Mouse (Mus musculus) adrenal gland, adult 8-10 months (tissue): Measurements from ENCODE around the gene Ttll12. TPM values are rescaled to one million over a fixed set of nuclear protein-coding genes. Genes with fewer than 3 reads are reported as not detected.

Experiments
- DNase-seq: peaks from one replicate; pipeline ENCODE4 v3.0.0; 2022
- total RNA-seq, 4 experiments: library from RNA; stranded (reverse); gene quantifications; 2 replicates each; pipeline ENCODE4 v1.2.4; 2022

The Ttll12 gene
- 10 to 100 TPM; 38.9 to 46.7 (median 42.5) TPM for total RNA-seq

GRCm38 (mm10) chr15:83594513-83595363 is at the start of gene Ttll12:
TSS of gene Ttll12 (minus strand) at chr15:83595157.
- peak; percentile 91 for DNase-seq

- DNase-seq = no peak
Measured at GRCm38 (mm10) chr15:83642518-83642917, 47.6 kb upstream of the Ttll12 start.

GRCm38 (mm10) chr15:83640208-83640607 is 45.3 kb upstream of the Ttll12 start:
- DNase-seq = no peak

GRCm38 (mm10) chr15:83639160-83639559 is 44.2 kb upstream of the Ttll12 start:
- DNase-seq = no peak

GRCm38 (mm10) chr15:83638196-83638899 is 43.4 kb upstream of the Ttll12 start:
- peak; percentile 16 for DNase-seq

GRCm38 (mm10) chr15:83636759-83637158 is 41.8 kb upstream of the Ttll12 start:
- no peak for DNase-seq

GRCm38 (mm10) chr15:83635251-83635650 is 40.3 kb upstream of the Ttll12 start:
- no peak for DNase-seq

- no peak for DNase-seq
Measured at GRCm38 (mm10) chr15:83634076-83634475, 39.1 kb upstream of the Ttll12 start.

- DNase-seq = no peak
Measured at GRCm38 (mm10) chr15:83631071-83631470, 36.1 kb upstream of the Ttll12 start.

GRCm38 (mm10) chr15:83629716-83630115 is 34.8 kb upstream of the Ttll12 start:
- no peak for DNase-seq

- DNase-seq = no peak
Measured at GRCm38 (mm10) chr15:83626142-83626645, 31.2 kb upstream of the Ttll12 start.

GRCm38 (mm10) chr15:83615245-83615644 is 20.3 kb upstream of the Ttll12 start:
- no peak for DNase-seq

GRCm38 (mm10) chr15:83607115-83607802 is 12.3 kb upstream of the Ttll12 start:
- peak; percentile 53 for DNase-seq

- DNase-seq = no peak
Measured at GRCm38 (mm10) chr15:83606700-83607099, 11.7 kb upstream of the Ttll12 start.

GRCm38 (mm10) chr15:83606216-83606615 is 11.3 kb upstream of the Ttll12 start:
- no peak for DNase-seq

- DNase-seq = no peak
Measured at GRCm38 (mm10) chr15:83603426-83603825, 8.5 kb upstream of the Ttll12 start.

GRCm38 (mm10) chr15:83603046-83603396 is 8.1 kb upstream of the Ttll12 start:
- DNase-seq = no peak

- peak; percentile 47 for DNase-seq
Measured at GRCm38 (mm10) chr15:83602372-83603045, 7.6 kb upstream of the Ttll12 start.

- DNase-seq = no peak
Measured at GRCm38 (mm10) chr15:83601185-83601584, 6.2 kb upstream of the Ttll12 start.

GRCm38 (mm10) chr15:83596833-83597232 is 1.9 kb upstream of the Ttll12 start:
- DNase-seq = no peak

- no peak for DNase-seq
Measured at GRCm38 (mm10) chr15:83595364-83595711, 381 bp upstream of the Ttll12 start.

GRCm38 (mm10) chr15:83593702-83594512 is 1.1 kb downstream of the Ttll12 start:
- no peak for DNase-seq
